Mouse (Mus musculus) forebrain, embryonic 16.5 days (tissue): Measurements from ENCODE around the gene Sfxn4. TPM values are rescaled to one million over a fixed set of nuclear protein-coding genes. Genes with fewer than 3 reads are reported as not detected.

ENCODE experiments used
- ATAC-seq: fragments of 200-750 bp; cut with Nextera tagmentation; 2 replicates; pipeline ENCODE4 v1.8.0; 2017; ENCODE audit warnings: mild to moderate bottlenecking, moderate library complexity
- H3K27ac ChIP-seq: fragments of 300-500 bp; sonication (generic); 2 replicates; pipeline ENCODE4 v1.5.1; 2014; ENCODE audit warnings: low read length, control low read depth
- H3K27me3 ChIP-seq: fragments of 300-500 bp; sonication (generic); replicated peaks from 2 replicates; pipeline ENCODE4 v1.6.1; 2014; ENCODE audit warnings: low read length; ENCODE audit not compliant: control insufficient read depth, insufficient read depth
- H3K36me3 ChIP-seq: fragments of 300-500 bp; sonication (generic); 2 replicates; pipeline ENCODE4 v1.6.1; 2014; ENCODE audit not compliant: control insufficient read depth, insufficient read depth
- H3K4me1 ChIP-seq: fragments of 300-500 bp; sonication (generic); replicated peaks from 2 replicates; pipeline ENCODE4 v1.6.1; 2014; ENCODE audit warnings: low read length; ENCODE audit not compliant: control insufficient read depth, insufficient read depth
- H3K4me2 ChIP-seq: fragments of 300-500 bp; sonication (generic); 2 replicates; pipeline ENCODE4 v1.6.1; 2014; ENCODE audit warnings: mild to moderate bottlenecking, low read length, control low read depth
- H3K4me3 ChIP-seq: fragments of 300-500 bp; sonication (generic); replicated peaks from 2 replicates; pipeline ENCODE4 v1.5.1; 2014; ENCODE audit warnings: mild to moderate bottlenecking, low read length, control low read depth
- H3K9ac ChIP-seq: fragments of 300-500 bp; sonication (generic); replicated peaks from 2 replicates; pipeline ENCODE4 v1.6.1; 2014; ENCODE audit warnings: low read depth, low read length, control low read depth
- H3K9me3 ChIP-seq: fragments of 300-500 bp; sonication (generic); 2 replicates; pipeline ENCODE4 v1.6.1; 2016; ENCODE audit warnings: low read length; ENCODE audit not compliant: control insufficient read depth
- WGBS: fragments of 180-500 bp; shearing (Covaris S2); extraction: QIAGEN DNeasy Blood & Tissue Kit; methylation state at CpG from one replicate; pipeline ENCODE4 v1.1.7; 2014; 5-methylcytosine and 5-hydroxymethylcytosine counted together
- polyA plus RNA-seq: library from polyadenylated mRNA; unstranded; fragments of >200 nt; fragmentation: Nextera tagmentation; extraction: Ambion mirVana; gene quantifications from 2 replicates; pipeline ENCODE4 v1.2.1, GENCODE M21; 2015

Gene Sfxn4
- polyA plus RNA-seq, 1 experiment from 2014 or later = 10.6 TPM

GRCm38 (mm10) chr19:60788214-60788960 is 72.9 kb downstream of the Sfxn4 start:
- Histone ChIP-seq H3K4me1 (peaks cover 12% of the 10 kb centered on the region), H3K9ac (no peak overlapping the region), H3K27me3 (no peaks in the 10 kb centered on the region), H3K9me3 (no peaks in the 10 kb centered on the region), H3K27ac (no peak overlapping the region), H3K4me3 (peak overlapping the region; percentile 27), H3K36me3 (no peaks in the 10 kb centered on the region), H3K4me2 (peak overlapping the region; percentile 53)
- 42% methylated on average over 6 of the region's 6 CpGs for WGBS
- ATAC-seq = no peak

- Histone ChIP-seq H3K4me3 (no peak overlapping the region), H3K36me3 (no peaks in the 10 kb centered on the region), H3K4me1 (peaks cover 14% of the 10 kb centered on the region), H3K9me3 (no peaks in the 10 kb centered on the region), H3K27ac (no peak overlapping the region), H3K27me3 (no peaks in the 10 kb centered on the region), H3K9ac (no peak overlapping the region), H3K4me2 (no peak overlapping the region)
- WGBS = 60% methylated on average over 2 of the region's 2 CpGs
- no peak for ATAC-seq
Measured at GRCm38 (mm10) chr19:60787465-60788150, 73.7 kb downstream of the Sfxn4 start.

Other genes starting within 250 kb of the Sfxn4 start
- gene Nanos1, start 105.5 kb downstream of the Sfxn4 start, polyA plus RNA-seq = 11.5 and 13.0 TPM in 2 replicates
- 123 and 125 TPM in 2 replicates for gene Eif3a, start 70.8 kb downstream of the Sfxn4 start, polyA plus RNA-seq
- 42.9 and 43.6 TPM in 2 replicates for gene Fam45a, start 49.9 kb downstream of the Sfxn4 start, polyA plus RNA-seq
- 73.0 and 74.1 TPM in 2 replicates for gene Prdx3, start 13.1 kb upstream of the Sfxn4 start, polyA plus RNA-seq
- 2.4 and 2.9 TPM in 2 replicates for gene Grk5, start 28.3 kb upstream of the Sfxn4 start, polyA plus RNA-seq